Mouse (Mus musculus): ENCODE measurements around the gene Evi2.

The Evi2 gene

GRCm38 (mm10) chr11:79530333-79530761, at the start of gene Evi2, which contains the start of gene Evi2a:
Gene Evi2, minus strand, starts transcription at chr11:79530589.
Gene Evi2a, minus strand, starts transcription at chr11:79530609.
- no peak for DNase-seq

- DNase-seq = peak; percentile 47
Observed at GRCm38 (mm10) chr11:79577741-79578140, 47.4 kb upstream of the Evi2 start.

- DNase-seq = no peak
Observed at GRCm38 (mm10) chr11:79575383-79576073, 45.1 kb upstream of the Evi2 start.

- DNase-seq = no peak
Observed at GRCm38 (mm10) chr11:79573836-79574235, 43.4 kb upstream of the Evi2 start.

GRCm38 (mm10) chr11:79570319-79570718, 39.9 kb upstream of the Evi2 start:
- DNase-seq = no peak

GRCm38 (mm10) chr11:79568197-79568911, 38.0 kb upstream of the Evi2 start:
- no peak for DNase-seq

- DNase-seq = no peak
Observed at GRCm38 (mm10) chr11:79566947-79567346, 36.6 kb upstream of the Evi2 start.

- no peak for DNase-seq
Observed at GRCm38 (mm10) chr11:79563493-79563892, 33.1 kb upstream of the Evi2 start.

- DNase-seq = no peak
Observed at GRCm38 (mm10) chr11:79560536-79560935, 30.1 kb upstream of the Evi2 start.

- no peak for DNase-seq
Observed at GRCm38 (mm10) chr11:79552622-79553021, 22.2 kb upstream of the Evi2 start.

GRCm38 (mm10) chr11:79536293-79536692, 5.9 kb upstream of the Evi2 start:
- no peak for DNase-seq

- no peak for DNase-seq
Observed at GRCm38 (mm10) chr11:79535554-79535953, 5.2 kb upstream of the Evi2 start.

- DNase-seq = no peak
Observed at GRCm38 (mm10) chr11:79533950-79534690, 3.7 kb upstream of the Evi2 start.

- DNase-seq = no peak
Observed at GRCm38 (mm10) chr11:79533311-79533710, 2.9 kb upstream of the Evi2 start.

- no peak for DNase-seq
Observed at GRCm38 (mm10) chr11:79531485-79531884, 1.1 kb upstream of the Evi2 start.

- no peak for DNase-seq
Observed at GRCm38 (mm10) chr11:79530774-79531173, 385 bp upstream of the Evi2 start.

- no peak for DNase-seq
Observed at GRCm38 (mm10) chr11:79529736-79530135, 653 bp downstream of the Evi2 start.

- DNase-seq = no peak
Observed at GRCm38 (mm10) chr11:79529226-79529625, 1.2 kb downstream of the Evi2 start.

- DNase-seq = no peak
Observed at GRCm38 (mm10) chr11:79528601-79529000, 1.8 kb downstream of the Evi2 start.

- DNase-seq = no peak
Observed at GRCm38 (mm10) chr11:79527739-79528384, 2.5 kb downstream of the Evi2 start.

GRCm38 (mm10) chr11:79527015-79527738, 3.2 kb downstream of the Evi2 start:
- peak; percentile 26 for DNase-seq

- DNase-seq = no peak
Observed at GRCm38 (mm10) chr11:79526549-79526948, 3.8 kb downstream of the Evi2 start.

GRCm38 (mm10) chr11:79524310-79524575, 6.1 kb downstream of the Evi2 start:
- DNase-seq = no peak
